Mouse (Mus musculus): ENCODE measurements at regions not wholly inside any gene's neighbourhood (a gene's known extent, or its start where the extent isn't known, plus 50 kb on each side); places are given as distances from the start of the nearest gene placed in this dataset.

DNA sequence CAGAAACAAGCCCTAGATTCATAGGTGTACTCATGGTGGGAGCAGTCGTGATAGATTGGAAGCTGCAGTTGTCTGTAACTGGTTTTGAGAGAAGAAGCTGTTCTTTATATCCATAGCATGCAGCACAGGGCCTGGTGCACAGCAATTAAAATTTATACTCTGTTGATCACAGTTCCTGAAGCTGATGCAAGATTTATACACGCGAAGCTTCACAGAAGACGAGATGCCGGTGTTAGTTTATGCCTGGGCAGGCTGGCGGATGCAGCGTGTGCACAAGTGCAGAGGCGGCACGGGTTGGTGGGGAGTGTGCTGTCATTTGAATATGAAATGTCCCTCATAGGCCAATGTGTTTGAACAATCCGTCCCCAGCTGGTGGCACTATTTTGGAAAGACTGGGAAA lies 136.9 kb upstream of the Serpine2 start:
- TF ChIP-seq GATA1 (IDR thresholded peaks at IDR 0.05; ENCODE audit: low read length), result no peak

DNA sequence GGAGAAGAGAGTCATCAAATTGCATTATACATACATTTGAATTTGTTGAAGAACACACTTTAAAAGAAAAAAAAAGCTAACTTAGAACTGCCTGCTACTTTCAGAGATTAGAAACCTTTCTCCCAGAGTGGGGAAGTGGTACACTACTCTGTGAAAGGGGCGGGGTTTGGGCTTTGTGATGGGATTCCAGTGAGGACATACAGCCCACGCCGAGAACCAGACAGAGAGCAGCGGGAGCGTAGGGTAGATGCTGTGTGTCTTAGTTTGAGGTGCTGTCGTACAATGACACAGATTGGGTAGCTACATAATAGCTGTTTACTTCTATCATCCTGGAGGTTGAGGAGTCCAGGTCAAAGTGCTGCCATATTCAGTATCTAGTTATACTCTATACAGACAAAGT lies 136.5 kb upstream of the Serpine2 start:
- no peak for TF ChIP-seq GATA1 (IDR thresholded peaks at IDR 0.05; ENCODE audit: low read length)

DNA sequence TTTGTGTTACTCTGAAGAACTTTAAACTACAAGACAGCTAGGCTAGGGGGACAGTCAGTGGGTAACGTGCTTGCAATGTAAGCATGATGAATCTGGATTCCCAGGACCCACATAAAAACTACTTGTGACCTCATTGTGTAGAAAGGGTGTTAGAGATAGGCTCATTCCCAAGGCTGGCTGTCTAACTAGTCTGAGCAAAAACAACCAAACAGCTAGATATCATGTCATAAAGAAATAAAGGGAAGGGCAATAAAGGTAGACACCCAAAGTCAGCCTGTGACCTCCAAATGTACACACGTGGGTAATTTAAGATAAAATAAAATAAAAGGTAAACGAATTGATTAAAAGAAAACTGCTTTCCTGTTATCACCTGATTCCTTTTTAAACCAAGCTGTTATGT lies 123.7 kb upstream of the Serpine2 start:
- no peak for TF ChIP-seq GATA1 (IDR thresholded peaks at IDR 0.05; ENCODE audit: low read length)

DNA sequence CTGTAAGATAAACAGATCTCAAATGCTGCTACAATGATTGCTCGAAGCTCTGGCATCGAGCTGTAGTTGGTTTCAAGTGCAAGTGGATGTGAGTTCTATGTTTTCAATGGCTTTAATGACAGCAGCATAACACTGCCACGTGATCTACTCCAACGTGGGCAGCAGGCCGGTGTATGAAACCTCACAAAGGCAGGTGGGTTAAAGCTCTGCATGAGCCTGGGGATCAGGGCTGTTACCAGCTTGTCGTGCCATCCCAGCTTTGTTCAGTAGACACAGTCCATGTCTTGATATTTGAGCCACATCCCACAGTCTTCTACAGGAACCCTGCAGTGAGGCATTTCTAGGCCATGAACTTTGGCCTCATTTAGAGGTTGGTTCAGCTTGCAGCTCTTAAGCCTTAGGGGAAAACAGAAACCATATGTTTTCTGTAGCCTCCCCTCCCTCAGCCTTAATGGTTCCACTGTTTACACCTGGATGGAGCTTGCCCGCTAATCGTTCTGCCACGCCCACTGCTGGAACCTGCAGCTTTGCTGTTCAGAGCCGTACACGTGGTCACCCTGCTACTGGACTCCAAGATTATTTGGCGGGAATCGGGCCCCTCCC lies 121.8 kb upstream of the Serpine2 start:
- TF ChIP-seq GATA1 (IDR thresholded peaks at IDR 0.05; ENCODE audit: low read length), result no peak

GRCm38 (mm10) chr1:79979863-79980262 lies 118.9 kb upstream of the Serpine2 start:
- no peak for TF ChIP-seq GATA1 (IDR thresholded peaks at IDR 0.05; ENCODE audit: low read length)

DNA sequence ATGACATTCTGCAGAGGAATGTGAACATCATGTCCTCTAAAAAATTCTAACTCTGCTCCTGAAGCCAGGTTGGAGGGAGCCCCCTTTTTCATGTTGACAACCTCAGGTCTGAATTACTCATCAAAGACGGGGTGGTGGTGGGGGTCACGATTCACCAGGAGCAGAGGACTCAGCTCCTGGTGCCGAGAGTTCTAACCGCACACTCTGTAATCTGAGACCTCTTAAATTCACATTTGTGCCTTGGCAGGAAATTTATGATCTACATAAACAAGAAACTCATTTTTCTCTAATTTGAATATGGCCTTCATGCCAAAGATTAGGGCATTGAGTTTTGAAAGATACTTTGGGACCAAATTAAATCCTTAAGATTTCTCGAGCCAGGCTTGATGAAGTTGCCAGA lies 117.2 kb upstream of the Serpine2 start:
- TF ChIP-seq GATA1 (IDR thresholded peaks at IDR 0.05; ENCODE audit: low read length), result no peak

DNA sequence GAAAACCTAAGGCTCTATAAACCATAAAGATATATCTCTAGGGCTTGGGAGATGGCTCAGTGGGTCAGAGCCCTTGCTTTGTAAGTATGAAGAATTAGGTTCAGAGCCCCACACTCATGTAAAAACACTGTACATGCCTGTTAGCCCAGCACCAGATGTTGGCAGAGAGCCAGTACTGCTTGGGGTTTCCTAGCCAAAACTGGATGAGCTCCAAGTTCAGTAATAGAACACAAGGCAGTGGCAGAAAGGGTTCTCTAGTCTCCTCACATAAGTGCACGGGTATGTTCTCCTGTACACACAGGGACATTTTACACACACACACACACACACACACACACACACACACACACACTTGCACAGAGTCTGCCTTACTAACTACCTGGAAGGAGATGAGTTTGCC lies 95.1 kb upstream of the Serpine2 start:
- TF ChIP-seq GATA1 (IDR thresholded peaks at IDR 0.05; ENCODE audit: low read length), result no peak

GRCm38 (mm10) chr1:79944231-79944630 lies 83.3 kb upstream of the Serpine2 start:
- TF ChIP-seq GATA1 (IDR thresholded peaks at IDR 0.05; ENCODE audit: low read length), result no peak

DNA sequence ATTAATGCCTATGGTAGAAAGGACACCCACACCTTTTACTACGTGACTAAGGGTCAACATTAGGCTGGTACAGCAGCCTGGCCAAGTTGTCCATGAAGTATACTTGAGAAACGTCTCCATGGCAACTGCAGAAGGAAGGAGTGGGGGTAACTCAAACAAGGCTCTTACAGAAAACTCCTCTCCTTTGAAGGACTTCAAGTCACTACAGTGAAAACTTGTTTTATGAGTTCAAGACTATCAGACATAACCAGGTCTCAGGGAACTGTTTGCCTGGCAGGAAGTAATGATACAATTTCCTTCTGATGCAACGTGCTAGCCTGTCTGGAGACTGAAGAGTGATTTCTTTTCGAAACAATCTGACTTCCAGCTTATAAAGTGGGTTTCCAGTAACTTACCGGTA lies 71.5 kb upstream of the Serpine2 start:
- no peak for TF ChIP-seq GATA1 (IDR thresholded peaks at IDR 0.05; ENCODE audit: low read length)

GRCm38 (mm10) chr1:79927740-79928139 lies 66.8 kb upstream of the Serpine2 start:
- TF ChIP-seq GATA1 (IDR thresholded peaks at IDR 0.05; ENCODE audit: low read length), result no peak

DNA sequence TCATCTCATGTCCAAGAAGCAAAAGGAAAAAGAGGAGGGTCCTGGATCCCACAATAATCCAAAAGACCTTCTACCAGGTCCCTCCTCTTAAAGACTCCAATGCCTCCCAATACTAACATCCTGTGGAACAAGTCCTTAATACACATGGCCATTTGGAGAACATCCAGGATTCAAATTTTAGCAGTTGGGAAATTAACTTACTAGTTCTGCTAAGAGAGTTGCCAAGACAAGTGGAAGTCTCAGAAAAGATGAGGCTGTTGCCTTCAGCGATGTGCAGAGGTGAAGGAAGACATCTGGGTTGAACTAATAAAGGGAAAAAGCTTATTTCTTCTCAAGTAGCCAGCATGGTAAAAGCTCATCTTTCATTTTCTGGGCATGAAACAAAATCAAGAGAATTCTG lies 64.8 kb upstream of the Serpine2 start:
- TF ChIP-seq GATA1 (IDR thresholded peaks at IDR 0.05; ENCODE audit: low read length), result no peak

DNA sequence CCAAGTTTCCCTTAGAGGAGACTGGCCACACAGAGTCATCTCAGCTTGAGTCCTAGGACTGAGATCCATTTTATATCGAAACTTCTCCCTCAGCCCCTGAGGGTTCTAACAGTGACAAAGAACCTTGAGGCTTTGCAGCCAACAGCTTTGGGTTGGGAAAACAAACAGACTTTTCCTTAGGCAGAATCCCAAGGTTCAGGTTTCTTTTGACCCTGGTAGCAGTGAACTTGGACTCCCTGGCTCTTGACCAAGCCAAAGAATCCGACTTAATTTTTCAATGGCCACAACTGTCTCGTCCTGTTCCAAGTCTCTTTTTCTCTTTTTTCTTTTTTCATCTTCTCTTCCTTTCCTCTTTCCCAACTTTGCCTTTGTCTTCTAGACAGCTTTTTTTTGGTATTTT lies 60.9 kb upstream of the Serpine2 start:
- TF ChIP-seq GATA1 (IDR thresholded peaks at IDR 0.05; ENCODE audit: low read length), result no peak

GRCm38 (mm10) chr1:79921333-79921732 lies 60.4 kb upstream of the Serpine2 start:
- TF ChIP-seq GATA1 (IDR thresholded peaks at IDR 0.05; ENCODE audit: low read length), result no peak

- no peak for TF ChIP-seq GATA1 (IDR thresholded peaks at IDR 0.05; ENCODE audit: low read length)
Measured at GRCm38 (mm10) chr1:79917426-79918150, 56.6 kb upstream of the Serpine2 start.
